Mouse (Mus musculus) frontal cortex, postnatal 36 days (tissue): ENCODE measurements at regions not wholly inside any gene's neighbourhood (a gene's known extent, or its start where the extent isn't known, plus 50 kb on each side); places are given as distances from the start of the nearest gene placed in this dataset.

Experiments used
- DNase-seq, 2 experiments: peaks; one replicate each; pipeline ENCODE4 v3.0.0; 2022; ENCODE audit warnings: low spot score in 2 of 2

DNA sequence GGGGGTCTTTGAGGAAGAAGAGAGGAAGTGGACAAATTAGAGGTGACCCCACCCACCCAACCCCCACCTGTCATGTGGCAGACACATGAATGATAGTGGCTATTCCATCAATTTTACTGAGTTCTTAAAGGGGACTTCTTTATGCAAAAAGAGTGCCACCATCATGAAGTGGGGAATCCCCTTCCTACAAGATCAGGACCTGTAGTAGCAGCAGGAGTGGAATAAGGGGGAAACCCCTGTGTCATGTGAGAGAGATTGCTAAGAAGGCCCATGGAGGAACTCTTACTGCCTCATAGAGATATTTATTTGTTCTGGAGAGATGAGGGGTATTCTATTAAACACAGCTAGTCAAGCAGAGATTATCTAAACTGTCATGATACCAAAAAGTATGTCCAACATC lies 393.4 kb upstream of the Atp11b start:
- DNase-seq: no peak

DNA sequence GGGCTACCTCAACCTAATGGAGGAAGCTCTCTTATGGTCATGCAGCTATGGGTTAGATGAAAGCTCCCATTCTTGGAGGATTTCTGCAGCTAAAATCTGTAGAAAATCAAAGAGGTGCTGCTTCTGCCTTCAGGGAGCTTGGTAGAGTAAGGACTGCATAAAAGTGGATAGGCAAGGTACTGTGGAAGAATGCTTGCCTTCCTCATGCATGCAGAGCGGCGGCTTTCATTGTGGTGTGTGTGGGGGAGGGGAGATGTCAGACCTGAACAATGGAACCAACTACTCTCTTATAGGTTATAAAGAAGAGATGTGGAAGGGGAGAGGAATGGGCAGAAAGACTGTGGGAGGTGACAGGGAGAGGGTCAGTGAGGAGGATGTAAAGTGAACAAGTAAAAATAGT lies 392.8 kb upstream of the Atp11b start:
- no peak for DNase-seq

DNA sequence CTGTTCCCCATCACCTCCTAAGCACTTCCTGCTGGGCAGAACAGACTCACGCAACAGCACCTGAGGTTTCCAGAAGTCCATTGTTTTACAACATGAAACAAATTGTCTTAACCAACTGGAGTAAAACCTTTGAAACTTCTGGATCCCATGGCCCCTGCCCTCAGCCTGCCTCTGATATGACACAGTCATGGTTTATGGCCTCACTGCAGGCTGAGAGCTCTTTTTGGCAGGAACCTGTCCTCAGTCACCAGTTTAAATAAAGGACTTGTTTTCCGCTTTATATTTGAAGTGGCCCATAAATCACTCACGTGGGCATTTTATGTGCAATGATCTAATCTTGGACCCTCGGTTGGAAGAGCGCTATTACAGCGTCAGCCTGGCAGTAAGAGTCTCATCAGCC lies 388.5 kb upstream of the Atp11b start:
- DNase-seq: no peak

DNA sequence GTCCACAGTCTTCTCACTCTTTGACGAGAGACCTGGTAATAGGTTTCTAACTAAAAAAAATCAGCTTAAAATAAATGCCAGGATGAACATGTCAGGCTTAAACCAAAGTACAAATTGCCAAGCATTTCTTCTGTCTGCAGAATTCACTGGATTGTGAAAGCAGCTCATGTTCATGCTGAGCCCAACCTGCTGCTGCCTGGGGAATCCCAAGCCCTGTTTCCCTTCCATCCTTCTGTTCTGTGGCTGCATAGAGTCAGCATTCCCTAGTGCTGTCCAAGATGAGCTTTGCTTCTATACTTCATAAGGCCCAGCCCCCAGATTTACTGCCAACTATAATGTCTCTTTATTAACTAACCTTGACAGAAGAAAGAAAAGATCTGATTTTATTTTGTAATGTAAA lies 381.6 kb upstream of the Atp11b start:
- DNase-seq: no peak

DNA sequence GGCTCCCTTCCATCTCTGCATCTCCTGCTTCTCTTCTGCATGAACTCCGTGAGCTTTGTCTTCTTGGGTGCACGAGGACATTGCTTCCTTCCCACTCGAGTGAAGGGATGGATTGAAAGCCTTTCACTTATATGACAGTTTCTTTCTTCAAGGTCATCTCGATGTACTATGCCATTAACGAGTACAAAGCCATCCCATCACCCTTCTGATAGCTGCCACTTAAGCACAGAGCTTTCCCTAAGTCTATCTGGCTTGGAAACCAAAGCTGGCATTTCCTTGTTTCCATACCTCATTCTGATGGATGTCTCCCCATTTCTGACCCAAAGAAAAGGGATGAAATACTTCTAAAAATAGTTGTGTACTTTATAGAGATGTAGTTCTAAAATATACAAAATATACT lies 366.5 kb upstream of the Atp11b start:
- DNase-seq: no peak

DNA sequence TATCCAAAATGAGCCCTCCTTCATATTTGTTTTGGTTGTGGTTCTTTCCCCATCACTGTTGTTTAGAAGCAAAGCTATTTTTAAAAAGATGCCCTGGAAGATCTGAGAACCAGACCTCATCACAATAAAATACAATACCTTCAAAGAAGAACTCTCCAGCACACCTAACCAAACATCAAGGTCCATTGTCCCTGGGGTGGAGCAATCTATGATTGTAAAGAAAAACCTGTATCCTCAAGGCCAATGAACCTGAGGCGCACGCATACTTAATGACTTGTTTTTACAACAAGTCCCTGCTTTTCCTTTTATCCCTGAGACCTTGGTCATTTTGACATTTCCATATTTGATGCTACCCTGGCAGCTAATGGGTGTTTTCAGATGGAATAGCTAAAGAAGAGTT lies 361.2 kb upstream of the Atp11b start:
- DNase-seq: no peak

DNA sequence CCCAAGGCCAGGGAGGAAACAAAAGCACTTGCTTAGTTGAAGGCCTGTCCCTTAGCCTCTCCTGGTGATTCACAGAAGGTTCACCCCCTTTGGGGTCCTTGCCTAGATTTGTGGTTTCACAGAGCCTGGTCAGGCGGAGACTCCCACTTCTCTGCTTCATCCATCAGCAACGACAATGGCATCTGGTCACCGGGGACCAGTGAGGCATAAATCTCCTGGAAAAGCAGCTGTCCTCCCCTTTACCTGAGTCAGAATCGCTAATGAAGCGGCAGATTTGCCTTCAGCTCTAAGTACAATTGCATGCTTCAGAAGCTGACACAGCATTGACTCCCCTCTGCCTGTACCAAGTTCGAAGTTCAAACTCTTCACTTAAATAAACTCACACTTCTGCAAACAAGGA lies 353.7 kb upstream of the Atp11b start:
- DNase-seq: no peak

DNA sequence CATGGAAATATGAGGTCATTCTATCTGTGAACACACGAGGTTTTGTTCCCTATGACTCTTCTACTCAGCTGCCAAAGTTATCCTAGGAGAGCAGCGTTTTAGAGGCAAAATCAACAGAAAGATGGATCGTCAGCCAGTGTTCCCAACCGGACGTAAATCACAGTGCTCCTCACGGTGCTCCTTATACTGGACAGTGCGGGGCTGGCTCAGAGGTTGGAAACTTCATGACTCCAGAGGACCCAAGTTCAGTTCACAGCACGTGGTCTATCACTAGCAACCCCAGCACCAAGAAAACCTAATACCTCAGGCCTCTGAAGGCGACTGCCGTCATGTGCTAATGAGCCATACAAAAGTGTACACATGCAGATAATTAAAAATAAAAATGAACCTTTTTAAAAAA lies 351.2 kb upstream of the Atp11b start:
- DNase-seq: no peak

DNA sequence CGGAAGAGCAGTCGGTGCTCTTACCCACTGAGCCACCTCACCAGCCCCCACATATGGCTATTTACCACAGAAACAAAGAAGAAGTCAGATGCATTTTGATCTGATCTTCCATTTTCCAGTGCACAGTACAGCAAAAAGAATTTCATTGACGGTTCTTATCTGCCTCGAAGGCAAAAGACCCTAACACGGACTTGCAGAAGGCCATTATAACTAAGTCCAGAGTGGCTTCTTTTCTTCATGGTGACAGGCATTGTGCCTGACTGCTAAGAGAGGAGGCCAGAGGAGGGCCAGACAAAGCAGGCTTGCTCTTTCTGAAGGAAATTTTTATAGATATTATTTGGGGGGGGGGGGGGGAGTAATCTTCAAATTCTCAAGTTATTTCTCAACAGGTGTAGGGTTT lies 350.0 kb upstream of the Atp11b start:
- DNase-seq: no peak

DNA sequence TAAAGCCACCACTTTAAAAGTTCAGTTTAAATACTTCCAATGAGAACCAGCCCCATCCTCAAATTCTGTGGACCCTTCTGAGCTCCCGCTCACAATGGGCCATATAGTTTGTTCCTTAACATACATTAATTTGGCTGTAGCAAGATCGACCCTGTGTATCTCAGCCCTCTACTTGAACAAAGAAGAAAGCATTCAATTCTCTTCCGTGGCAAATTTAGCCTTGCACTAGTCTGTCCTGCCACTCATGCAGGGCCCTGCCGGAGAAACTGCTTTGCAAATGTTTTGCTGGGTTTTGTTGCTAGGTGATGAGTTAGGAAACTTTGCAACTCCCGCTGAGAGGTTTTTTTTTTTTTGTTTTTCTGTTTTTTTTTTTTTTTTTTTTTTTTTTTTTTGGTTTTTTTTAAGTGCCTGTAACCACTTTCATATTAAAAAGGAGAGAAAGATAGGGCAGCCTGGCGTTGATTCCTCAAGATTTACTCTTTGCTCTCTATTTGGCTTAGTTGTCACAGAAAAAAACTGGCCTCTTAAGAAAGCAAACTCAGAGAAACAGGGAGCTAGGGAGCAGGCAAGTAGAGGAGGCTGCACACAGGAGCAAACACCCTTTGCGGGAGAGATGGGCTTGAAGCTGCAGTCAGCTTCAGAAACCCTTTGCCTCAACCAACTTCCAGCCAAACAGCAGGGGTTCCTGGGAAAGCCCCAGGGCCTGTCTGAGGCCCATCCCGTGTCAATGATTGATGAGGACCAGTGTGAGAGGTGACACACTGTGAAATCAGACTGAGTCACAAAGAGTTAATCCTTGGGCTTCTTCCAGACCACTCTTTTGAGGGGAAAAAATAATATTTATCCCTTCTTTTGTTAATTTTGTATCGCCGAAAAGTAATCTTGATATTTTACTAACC lies 349.2 kb upstream of the Atp11b start:
- peak in 1 of 2 experiments; percentile 14 for DNase-seq

DNA sequence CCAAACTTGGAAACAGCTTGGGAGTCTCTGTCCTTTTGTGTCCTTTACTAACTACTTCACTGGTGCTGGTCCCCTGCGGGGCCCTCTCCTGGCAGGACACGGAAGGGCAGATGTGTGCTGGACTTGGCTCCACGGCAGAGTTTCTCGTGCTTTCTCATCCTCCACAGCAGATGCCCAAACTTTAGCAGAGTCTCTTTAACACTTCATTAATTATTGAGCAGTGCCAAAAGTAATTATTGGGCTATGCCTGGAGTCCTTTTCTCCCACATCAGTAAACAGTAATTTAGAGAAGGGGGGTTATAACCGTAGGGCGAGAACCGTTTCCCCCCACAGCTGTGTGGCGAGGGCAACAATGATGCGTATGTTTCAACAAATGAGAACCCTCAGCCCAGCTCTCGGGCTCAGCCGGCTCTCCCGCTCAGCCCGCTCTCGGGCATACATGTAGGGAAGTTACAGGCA lies 348.3 kb upstream of the Atp11b start:
- DNase-seq: peak in 1 of 2 experiments; percentile 40

DNA sequence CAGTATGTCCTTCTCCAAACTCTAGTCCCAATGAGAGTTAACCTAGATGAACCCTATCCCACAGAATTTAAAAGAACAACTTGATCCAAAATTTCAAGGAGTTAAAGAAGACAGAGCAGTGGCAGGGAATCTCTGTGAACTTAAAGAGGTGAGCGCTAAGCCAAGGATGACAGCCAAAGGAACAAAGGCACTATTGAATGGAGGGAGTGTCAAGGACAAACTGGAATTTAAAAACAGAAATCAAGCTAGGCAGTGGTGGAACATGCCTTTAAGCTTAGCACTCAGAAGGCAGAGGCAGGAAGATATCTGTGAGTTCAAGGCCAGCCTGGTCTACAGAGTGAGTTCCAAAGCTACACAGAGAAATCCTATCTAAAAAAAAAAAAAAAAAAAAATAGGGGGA lies 316.2 kb upstream of the Atp11b start:
- no peak for DNase-seq

DNA sequence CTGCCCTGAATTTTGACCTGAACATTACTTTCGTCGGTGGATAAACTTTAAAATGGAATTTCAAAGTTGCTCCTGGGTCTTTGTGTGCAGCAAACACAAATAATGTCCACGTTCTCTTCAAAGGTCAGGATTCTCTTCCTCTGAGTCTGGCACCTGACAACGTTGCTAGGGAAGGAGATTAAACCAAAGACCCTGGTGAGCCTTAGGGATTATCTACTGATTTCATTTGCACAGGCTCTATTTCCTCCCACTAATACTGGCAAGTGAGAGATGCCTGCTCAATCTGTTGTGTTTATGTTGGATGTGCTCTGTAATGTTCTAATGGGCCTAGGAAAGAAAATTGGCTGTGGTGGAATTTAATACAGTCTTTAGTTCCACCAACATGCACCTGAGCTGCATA lies 291.0 kb upstream of the Atp11b start:
- no peak for DNase-seq

DNA sequence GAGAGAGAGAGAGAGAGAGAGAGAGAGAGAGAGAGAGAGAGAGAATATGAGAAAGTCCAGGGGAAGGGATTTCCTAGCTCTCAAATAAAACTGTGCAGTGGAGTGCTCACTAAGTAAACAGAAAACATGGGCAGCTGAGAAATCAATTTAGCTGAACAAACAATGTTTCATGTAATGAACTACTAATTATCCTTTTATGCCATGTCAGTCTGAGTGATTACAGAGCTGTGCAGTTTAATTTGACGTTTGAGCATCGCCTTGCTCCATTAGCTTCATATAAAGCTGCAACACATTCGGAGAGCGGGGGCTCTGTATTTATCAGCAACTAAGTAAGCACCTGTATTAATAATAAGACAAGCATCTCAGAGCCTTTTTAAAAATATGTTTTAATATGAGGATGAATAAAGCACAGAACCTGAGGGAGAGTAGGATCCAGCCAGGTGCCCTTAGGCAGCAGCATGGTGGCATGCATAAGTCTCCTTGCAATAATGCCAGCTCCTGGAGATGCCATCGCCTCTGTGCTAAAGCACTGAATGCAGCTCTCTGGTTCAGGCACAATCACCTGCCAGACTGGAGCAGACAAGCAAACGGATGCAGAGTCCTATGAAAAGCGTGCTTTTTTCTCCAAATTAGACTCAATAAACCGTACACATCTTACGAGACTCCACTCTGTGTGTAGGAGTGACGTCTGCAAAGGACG lies 289.5 kb upstream of the Atp11b start:
- DNase-seq: no peak

DNA sequence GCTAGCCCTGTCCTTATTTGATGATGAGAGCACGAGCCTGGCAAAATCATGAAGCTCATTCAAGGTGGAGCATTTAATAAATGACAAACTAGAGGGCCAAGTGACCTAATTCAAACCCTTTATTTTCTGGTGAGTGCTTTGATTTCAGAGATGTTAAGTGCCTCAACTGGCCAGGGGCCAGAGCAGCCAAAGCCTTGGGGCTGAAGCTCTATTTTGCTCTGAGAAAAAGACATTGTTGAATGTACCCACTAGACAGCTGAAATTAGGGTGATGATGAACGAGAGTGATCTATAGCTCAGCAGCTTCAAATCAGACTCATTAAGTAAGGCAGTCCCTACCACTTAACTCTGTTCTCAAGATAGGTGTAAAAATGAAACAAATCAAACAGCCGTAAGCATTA lies 287.9 kb upstream of the Atp11b start:
- DNase-seq: no peak

DNA sequence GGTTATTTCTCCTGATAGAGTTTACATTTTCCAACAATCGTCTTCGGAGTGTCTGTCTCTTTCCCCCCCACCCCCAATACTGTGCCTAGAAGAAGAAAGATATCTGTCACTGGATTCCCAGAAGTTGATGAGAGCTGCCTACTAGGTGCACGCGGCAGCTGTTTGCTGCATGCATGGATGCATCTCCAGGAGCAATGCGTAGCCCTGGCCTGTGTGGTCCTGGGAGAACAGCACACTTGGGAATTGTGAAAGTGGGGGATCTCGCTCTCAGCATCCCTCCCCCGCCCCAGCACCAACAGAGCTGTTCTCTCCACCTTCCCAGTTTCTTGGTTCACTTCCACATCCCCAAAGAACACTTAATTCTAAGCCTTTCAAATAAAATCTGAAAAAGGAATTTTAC lies 280.6 kb upstream of the Atp11b start:
- DNase-seq: no peak

DNA sequence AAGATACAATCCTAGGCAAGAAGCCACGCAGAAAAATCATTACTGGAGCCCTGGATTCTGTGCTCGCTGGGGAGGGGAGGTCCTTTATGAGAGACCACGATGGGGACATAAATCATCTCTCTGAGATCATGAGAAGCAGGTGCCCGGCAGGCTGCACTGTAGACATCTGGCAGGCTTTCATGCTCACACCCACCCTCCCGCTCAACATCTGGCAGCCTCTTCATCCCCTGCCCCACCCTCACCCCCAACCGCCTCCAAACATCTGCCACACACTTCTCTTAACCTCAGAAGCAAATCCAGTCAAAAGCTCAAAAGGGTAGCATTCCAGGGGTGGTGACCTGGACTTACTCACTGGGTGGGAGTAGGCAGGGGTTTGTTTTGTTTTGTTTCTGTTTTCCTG lies 279.5 kb upstream of the Atp11b start:
- DNase-seq: no peak

DNA sequence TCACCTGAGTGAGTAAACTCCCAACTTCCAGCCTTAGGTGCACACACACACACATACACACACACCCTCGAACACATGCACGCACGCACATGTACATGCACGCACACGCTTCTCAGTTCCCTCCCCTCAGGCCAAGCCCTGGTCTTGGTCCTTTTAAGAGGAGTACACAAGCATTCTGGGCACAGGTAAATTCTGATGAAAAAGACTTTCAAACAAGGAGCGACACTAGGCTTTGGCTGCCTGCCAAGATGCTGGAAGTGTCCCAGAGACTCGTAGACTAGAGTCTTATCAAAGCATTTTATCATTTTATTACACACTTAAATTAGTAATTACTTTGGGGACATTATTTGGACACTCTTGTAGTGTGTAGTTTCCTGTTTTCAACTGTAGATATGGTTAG lies 278.6 kb upstream of the Atp11b start:
- no peak for DNase-seq

DNA sequence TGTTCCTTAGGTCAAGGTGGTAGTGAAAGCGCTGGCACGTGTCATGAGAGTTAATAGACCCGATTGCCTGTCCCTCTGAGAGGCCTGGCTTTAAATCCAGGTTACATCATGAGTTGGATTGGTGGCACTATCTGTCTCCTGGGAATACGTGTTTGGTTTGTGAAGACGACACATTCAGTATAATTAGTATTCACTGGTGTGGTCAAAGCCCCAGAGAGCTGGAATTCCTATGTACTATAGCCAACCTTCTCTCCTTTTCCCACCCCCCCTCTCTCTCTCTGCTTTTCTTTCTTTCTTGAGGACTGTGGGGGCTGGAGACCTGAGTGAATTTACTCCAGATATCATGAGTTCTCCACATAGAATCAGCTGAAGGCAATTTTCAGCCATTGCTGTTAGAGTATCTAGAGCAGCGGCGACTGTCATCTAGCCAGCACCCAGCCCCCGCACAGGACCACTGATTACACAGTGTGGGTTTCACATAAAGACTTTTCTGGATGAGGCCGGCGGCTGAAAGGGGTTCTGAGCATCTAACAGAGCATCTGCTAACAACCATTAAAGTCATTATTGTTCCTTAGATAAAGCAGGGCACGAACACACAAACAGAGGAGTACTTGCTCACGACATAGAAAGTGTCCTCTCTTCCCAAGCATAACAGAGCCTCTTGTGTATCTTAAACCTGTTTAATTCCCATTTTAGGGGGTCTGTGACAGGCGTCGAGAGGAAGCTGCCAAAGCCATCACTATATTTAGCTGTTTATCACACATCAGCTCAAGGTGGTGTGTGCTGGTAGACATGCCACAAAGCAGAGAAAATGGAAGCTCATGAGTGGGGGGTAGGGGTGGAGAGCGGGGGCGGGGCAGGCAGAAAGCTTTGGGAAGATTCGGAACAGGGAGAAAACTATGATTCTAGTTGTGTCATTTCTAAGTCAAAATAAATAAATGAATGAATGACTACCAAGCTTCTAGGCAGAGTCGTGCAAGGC lies 272.9 kb upstream of the Atp11b start:
- no peak for DNase-seq

DNA sequence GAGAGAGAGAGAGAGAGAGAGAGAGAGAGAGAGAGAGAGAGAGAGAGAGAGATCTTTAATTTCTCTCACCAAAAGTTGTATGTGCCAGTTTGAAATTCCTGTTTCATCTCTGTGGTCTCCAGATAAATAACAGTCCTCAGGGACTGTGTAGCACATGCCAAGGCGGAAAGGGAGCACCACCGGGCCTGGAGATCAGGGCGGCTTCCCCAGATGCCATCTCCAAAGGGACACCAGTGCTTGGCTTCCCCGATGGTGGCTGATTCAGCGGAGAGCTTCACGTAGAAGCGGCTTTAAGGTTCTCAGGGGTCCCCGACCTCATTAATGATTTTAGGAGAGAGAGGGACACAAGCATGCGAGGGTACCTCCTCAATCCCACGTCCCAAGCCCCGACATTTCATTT lies 272.1 kb upstream of the Atp11b start:
- peak in 1 of 2 experiments; percentile 27 for DNase-seq

DNA sequence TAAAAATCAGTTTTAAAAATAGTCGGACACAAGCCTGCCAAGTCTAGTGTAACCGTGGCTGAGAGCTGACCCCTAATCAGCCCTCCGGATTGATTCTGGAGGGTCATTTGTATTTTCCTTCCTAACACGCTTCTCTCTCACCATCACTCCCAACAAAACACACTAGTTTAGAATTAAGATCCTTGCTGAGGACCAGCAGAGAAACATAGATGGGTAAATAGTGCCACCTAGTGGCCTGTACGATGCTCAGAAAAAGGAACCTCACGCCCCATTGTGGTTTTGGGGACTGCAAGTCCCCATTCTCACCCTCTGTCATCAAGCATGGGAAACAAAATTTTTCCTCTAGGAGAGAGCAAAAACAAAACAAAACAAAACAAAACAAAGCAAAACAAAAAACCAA lies 271.6 kb upstream of the Atp11b start:
- DNase-seq: peak; percentile 55 to 84

DNA sequence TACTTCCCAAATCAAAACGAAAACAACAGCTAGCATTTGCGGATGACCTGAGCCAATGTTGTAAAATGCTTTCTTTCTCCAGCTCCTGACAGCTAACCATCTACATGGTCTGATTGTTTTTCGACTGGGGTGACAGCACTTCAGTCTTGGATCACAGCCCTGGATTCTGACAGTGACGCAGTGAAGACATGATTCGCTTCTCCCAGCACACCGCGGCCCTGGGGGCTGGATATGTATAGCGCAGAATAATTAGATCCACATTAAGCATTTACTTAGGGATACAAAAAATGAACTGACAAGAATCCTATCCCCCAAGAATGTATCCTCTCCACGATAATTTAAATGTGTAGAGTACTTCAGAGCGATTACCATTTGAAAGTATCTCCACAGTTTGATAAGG lies 271.1 kb upstream of the Atp11b start:
- DNase-seq: no peak
